Mouse (Mus musculus): Measurements from ENCODE around the gene Cbx3. TPM values are rescaled to one million over a fixed set of nuclear protein-coding genes. Genes with fewer than 3 reads are reported as not detected.
A peak's percentile ranks its signal among the peaks of the same experiment; 100 is the strongest.

Gene Cbx3
- 10 to 100 TPM; 54.1 to 62.0 (median 59.1) TPM for total RNA-seq (2022)

GRCm38 (mm10) chr6:51470311-51471178, at the start of gene Cbx3:
TSS of gene Cbx3 (plus strand) at chr6:51470360.
- DNase-seq (ENCODE audit: low spot score): peak; percentile 53

DNA sequence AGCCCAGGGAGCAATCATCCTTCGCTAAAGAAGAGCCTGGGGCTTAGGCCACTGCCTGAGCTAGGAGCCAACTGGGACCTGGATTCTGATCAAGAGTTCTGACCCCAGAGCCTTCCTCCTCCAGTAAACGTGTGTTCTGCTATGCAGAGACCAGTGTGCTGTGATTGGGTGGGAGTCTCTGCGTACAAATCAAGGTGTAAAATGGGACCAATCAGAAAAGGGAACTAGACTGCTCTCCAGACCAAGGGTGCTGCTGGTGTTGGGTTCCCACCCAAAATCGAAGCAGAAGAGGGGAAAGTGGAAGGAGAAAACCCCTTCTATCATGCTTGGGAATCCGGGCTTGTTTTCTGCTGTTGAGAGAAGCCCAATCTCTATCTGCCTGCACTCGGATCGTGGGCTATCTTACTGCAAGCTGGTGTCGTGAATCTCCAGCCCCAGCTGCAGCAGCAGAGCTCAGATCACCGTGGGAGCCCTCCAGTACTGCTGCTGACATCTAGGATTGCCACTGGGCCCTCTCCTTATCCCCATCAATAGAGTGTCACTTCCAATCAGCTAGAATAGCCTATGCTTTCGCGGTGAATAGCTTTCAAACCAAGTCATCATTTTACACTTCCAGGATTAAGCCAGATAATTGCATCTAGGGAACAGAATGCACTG, 46.6 kb upstream of the Cbx3 start:
- DNase-seq (ENCODE audit: low spot score): no peak

- DNase-seq (ENCODE audit: low spot score): no peak
These were observed 45.6 kb upstream of the Cbx3 start for GRCm38 (mm10) chr6:51424537-51424936.

DNA sequence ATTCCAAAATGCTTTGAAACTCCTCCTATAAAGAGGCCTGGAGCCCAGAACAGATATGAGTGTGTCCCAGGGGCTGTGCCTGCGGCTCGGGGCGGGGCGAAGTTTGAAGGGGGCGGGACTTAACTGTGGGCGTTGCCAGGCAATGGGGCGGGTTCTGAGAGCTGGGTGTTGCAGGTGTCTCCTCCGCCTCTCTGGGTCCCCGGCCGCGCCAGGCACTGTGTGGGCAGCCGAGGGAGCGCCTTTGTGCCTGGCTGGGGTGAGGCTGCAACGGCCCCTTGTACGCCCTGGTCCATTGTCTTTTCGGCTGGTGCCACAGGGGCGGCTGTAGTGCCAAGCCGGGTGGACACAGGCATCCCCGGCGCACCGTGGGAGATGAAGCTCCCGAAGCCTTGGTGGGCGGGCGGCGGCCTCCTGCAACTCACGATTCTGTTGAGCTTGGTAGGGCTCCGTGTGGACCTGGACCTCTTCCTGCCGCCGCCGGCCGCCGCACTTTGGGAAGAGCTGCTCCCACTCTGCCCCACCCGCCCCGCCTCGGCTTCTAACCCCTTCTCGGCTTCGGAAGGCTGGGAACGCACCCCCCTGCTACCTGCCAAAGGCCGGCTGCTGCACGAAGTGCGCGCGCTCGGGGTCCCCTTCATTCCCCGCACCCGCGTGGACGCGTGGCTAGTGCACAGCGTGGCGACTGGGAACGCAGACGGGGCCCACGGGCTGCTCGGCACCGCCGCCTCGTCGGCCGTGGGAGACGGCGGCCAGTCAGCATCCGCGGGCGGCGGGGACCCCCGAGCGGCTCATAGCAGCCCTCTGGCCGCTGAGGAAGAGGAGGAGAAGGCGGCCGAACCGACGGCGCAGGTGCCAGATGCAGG, 37.4 kb upstream of the Cbx3 start, which contains the start of gene Nfe2l3:
Nfe2l3 (plus strand) TSS at position 136 of the 863 bp plus-strand sequence.
- no peak for DNase-seq (ENCODE audit: low spot score)

DNA sequence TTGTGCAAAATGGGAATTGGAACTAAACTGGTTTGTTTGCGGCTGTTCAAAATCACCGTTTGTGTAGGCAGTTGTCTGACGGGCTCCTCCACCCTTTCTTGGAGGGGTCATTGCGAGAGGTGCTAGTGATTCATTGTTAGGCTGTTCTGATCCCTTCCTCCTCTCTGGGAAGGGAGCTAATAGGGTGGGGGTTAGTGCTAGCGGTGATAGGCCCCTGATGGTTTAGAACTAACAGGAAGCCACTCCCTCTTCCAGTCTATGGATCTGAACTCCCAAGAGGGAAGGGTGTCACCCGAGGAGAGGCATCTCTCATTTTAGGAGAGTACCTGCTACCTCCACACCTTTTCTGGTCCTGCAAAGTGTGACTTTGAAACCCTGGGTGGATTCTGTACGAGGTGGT, 35.9 kb upstream of the Cbx3 start:
- DNase-seq (ENCODE audit: low spot score): no peak

GRCm38 (mm10) chr6:51437665-51438064, 32.5 kb upstream of the Cbx3 start:
- no peak for DNase-seq (ENCODE audit: low spot score)

- no peak for DNase-seq (ENCODE audit: low spot score)
These were observed 31.3 kb upstream of the Cbx3 start for GRCm38 (mm10) chr6:51438826-51439330.

DNA sequence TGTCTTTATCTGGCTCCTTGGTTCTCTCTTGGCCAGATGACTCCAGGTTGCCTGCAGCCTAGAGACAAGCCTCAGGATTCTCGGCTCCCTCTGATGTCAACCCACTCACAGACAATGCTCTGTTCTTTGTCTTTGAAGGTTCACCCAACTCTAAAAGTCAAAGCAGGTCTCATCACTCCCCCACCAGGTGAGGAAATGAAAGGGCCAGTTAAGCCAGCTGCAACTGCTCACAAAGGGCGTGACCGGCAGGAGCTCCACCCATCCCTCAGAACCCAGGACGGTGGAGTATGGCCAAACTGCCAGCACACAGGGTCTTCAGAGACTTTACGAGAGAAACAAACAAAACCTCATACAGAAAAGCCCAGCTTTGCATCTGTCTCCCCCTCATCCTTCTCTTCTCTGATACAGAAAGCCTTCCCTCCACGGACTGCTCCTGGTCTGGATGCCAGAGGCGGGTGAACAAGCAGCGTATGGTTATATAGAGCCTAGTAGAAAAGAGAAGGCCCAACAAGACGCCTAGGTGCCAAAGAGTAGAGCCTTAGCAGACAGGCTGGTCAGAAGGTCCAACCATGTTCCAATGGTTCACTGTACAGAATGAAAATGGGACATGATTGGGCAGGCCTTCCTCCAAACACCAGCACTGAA, 27.8 kb upstream of the Cbx3 start:
- no peak for DNase-seq (ENCODE audit: low spot score)

DNA sequence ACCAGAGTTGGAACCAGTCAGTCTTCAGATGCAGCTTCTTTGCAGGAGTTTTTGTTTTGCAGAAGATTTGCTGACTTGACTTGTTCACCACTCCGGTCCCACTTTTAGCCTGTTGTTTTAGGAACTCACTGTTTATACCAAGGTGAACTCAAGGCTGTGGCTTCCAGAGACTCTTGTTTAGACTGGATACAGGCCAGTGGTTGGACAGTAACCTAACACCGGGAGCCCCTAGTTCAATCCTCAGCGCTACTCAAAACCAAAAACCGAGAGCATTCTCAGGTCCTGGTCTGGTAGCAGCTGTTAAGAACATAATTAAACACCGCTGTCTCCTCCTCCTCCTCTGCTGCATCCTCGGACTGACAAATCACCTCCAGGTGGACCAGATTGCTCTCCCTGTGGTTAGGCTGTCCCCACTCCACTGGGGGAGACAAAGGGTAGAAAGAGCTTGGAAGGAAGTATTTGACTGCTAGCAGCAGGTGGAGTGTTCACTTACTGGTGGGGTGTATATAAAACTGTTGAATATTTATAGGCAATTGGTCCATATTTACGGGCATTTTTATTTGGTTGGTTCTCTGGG, 17.1 kb upstream of the Cbx3 start:
- no peak for DNase-seq (ENCODE audit: low spot score)

- DNase-seq (ENCODE audit: low spot score): no peak
These were observed 15.2 kb upstream of the Cbx3 start for GRCm38 (mm10) chr6:51454949-51455348.

GRCm38 (mm10) chr6:51456198-51456597, 14.0 kb upstream of the Cbx3 start:
- DNase-seq (ENCODE audit: low spot score): no peak

- DNase-seq (ENCODE audit: low spot score): no peak
These were observed 12.9 kb upstream of the Cbx3 start for GRCm38 (mm10) chr6:51457283-51457682.

DNA sequence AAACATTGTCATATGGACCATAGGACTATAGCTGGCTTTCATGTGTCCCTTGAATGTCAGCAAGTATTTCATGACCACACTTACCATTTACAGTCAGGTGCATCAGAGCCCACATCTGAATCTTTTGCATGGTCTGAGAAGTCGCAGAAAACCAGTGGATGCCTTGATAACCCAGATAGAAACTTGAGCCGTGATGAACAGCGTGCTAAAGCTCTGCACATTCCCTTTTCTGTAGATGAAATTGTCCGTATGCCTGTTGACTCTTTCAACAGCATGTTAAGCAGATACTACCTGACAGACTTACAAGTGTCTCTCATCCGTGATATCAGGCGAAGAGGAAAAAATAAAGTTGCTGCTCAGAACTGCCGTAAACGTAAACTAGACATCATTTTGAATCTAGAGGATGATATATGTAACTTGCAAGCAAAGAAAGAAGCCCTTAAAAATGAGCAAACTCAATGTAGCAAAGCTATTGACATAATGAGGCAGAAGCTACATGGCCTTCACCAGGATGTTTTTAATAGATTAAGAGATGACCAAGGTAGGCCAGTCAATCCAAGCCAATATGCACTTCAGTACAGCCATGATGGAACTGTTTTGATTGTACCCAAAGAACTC, 12.3 kb upstream of the Cbx3 start:
- DNase-seq (ENCODE audit: low spot score): no peak

DNA sequence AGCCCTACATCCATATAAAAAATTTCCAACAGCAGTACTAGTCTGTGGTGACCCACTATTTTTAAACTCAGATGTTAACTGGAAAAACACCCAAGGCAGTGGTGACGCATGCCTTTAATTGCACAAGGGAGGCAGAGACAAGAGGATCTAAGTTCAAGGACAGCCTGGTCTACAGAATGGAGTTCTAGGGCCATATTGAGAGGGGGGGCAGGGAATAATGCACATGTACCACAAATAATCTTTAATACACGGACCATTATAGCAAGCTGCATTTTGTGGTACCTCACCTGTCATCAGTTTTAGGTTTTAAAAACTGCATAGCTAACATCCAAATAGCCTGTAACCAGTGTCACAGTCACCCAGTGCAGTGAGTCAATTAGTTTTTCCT, 11.2 kb upstream of the Cbx3 start:
- DNase-seq (ENCODE audit: low spot score): no peak

DNA sequence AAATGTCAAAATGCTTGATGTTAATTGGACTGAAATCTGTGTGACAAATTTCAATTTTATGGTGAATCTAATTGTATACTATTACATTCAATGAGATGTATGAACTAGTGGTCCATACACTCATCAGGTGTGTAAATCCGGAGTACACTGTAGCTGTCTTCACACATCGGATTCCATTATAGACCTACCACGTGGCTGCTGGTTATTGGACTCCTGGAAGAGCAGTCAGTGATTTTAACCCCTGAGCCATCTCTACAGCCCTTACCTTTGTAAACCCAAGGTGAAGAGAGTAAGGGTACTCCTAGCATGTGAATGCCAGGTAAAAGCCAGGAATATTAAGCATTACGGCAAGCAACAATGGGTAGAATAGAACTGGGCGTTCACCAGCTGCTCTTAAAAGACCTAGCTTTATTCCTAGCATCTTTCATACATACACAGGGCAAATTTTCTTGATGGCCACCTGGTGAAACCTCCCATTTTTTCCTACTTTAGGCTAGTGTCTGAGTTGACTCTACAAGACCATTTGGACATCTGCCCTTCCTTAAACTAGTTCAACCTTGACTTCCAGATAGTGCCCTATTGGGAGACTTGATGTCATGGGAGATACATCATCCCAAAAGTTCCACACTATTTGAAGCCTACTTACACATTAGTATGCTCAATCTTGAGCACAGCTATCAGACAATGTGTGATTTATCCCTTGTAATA, 10.7 kb upstream of the Cbx3 start:
- DNase-seq (ENCODE audit: low spot score): no peak

- no peak for DNase-seq (ENCODE audit: low spot score)
These were observed 10.2 kb upstream of the Cbx3 start for GRCm38 (mm10) chr6:51460021-51460360.

DNA sequence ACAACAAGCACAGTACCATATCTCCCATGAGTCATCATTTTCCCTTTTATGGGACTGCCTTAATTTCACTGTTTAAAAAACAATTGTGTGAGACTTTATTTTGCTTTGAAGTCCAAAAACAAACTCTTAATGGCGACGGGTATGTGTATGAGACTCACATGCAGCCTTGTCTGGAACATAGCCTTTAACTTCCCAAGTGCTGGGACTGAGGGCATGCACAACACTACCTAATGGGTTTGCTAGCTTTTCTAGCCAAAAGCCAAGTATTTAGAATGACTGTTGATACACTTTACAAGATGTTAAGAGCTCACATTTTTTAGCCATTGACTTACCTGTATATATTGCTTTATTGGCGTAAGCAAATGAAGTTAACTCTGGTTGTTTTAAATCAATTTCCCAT, 9.8 kb upstream of the Cbx3 start:
- DNase-seq (ENCODE audit: low spot score): no peak

- no peak for DNase-seq (ENCODE audit: low spot score)
These were observed 2.5 kb upstream of the Cbx3 start for GRCm38 (mm10) chr6:51467649-51468048.

GRCm38 (mm10) chr6:51468891-51469561, 1.1 kb upstream of the Cbx3 start:
- DNase-seq (ENCODE audit: low spot score): peak; percentile 74

Data from heart, adult 8-10 months (tissue).